Mouse (Mus musculus): ENCODE measurements at regions not wholly inside any gene's neighbourhood (a gene's known extent, or its start where the extent isn't known, plus 50 kb on each side); places are given as distances from the start of the nearest gene placed in this dataset.

GRCm38 (mm10) chr15:96773656-96774055, 74.1 kb upstream of the Slc38a2 start:
- DNase-seq (ENCODE audit: low spot score in 2 of 2): no peak

- DNase-seq (ENCODE audit: low spot score in 2 of 2): no peak
These were observed 73.2 kb upstream of the Slc38a2 start for GRCm38 (mm10) chr15:96772701-96773100.

- no peak for DNase-seq (ENCODE audit: low spot score in 2 of 2)
These were observed 71.3 kb upstream of the Slc38a2 start for GRCm38 (mm10) chr15:96770786-96771185.

- DNase-seq (ENCODE audit: low spot score in 2 of 2): no peak
These were observed 70.8 kb upstream of the Slc38a2 start for GRCm38 (mm10) chr15:96770299-96770698.

- DNase-seq (ENCODE audit: low spot score in 2 of 2): no peak
These were observed 70.2 kb upstream of the Slc38a2 start for GRCm38 (mm10) chr15:96769751-96770150.

- no peak for DNase-seq (ENCODE audit: low spot score in 2 of 2)
These were observed 68.9 kb upstream of the Slc38a2 start for GRCm38 (mm10) chr15:96768301-96768993.

GRCm38 (mm10) chr15:96767188-96767587, 67.7 kb upstream of the Slc38a2 start:
- DNase-seq (ENCODE audit: low spot score in 2 of 2): no peak

- DNase-seq (ENCODE audit: low spot score in 2 of 2): no peak
These were observed 66.7 kb upstream of the Slc38a2 start for GRCm38 (mm10) chr15:96766238-96766637.

GRCm38 (mm10) chr15:96763611-96764010, 64.1 kb upstream of the Slc38a2 start:
- no peak for DNase-seq (ENCODE audit: low spot score in 2 of 2)

GRCm38 (mm10) chr15:96759078-96759995, 59.8 kb upstream of the Slc38a2 start:
- DNase-seq (ENCODE audit: low spot score in 2 of 2): no peak

GRCm38 (mm10) chr15:96757446-96758198, 58.1 kb upstream of the Slc38a2 start:
- no peak for DNase-seq (ENCODE audit: low spot score in 2 of 2)

GRCm38 (mm10) chr15:96756456-96756855, 56.9 kb upstream of the Slc38a2 start:
- DNase-seq (ENCODE audit: low spot score in 2 of 2): no peak

GRCm38 (mm10) chr15:96755951-96756350, 56.4 kb upstream of the Slc38a2 start:
- DNase-seq (ENCODE audit: low spot score in 2 of 2): no peak

- DNase-seq (ENCODE audit: low spot score in 2 of 2): no peak
These were observed 55.9 kb upstream of the Slc38a2 start for GRCm38 (mm10) chr15:96755322-96755942.

- no peak for DNase-seq (ENCODE audit: low spot score in 2 of 2)
These were observed 54.5 kb upstream of the Slc38a2 start for GRCm38 (mm10) chr15:96754079-96754478.

- DNase-seq (ENCODE audit: low spot score in 2 of 2): no peak
These were observed 53.2 kb upstream of the Slc38a2 start for GRCm38 (mm10) chr15:96752719-96753118.

- DNase-seq (ENCODE audit: low spot score in 2 of 2): no peak
These were observed 52.5 kb upstream of the Slc38a2 start for GRCm38 (mm10) chr15:96752062-96752358.

- no peak for DNase-seq (ENCODE audit: low spot score in 2 of 2)
These were observed 51.9 kb upstream of the Slc38a2 start for GRCm38 (mm10) chr15:96751243-96752061.

GRCm38 (mm10) chr15:96749534-96750256, 50.2 kb upstream of the Slc38a2 start:
- no peak for DNase-seq (ENCODE audit: low spot score in 2 of 2)
